Mouse (Mus musculus): Measurements from ENCODE around the gene Rsu1.

Rsu1 gene

GRCm38 (mm10) chr2:13094045-13094444 lies 177.2 kb downstream of the Rsu1 start:
- in situ Hi-C loops (cut with MboI; ENCODE audit: low pct_unique_long_range_greater_than_20kb in 1 of 2, low sequenced_read_pairs in 2 of 2, unreplicated experiment in 1 of 2) = no loop called here

- in situ Hi-C loops (cut with MboI; ENCODE audit: low pct_unique_long_range_greater_than_20kb in 1 of 2, low sequenced_read_pairs in 2 of 2, unreplicated experiment in 1 of 2) = no loop called here
Observed at GRCm38 (mm10) chr2:13093570-13093969, 177.6 kb downstream of the Rsu1 start.

GRCm38 (mm10) chr2:13091399-13092015 lies 179.7 kb downstream of the Rsu1 start:
- in situ Hi-C loops (cut with MboI; ENCODE audit: low pct_unique_long_range_greater_than_20kb in 1 of 2, low sequenced_read_pairs in 2 of 2, unreplicated experiment in 1 of 2) = no loop called here

- in situ Hi-C loops (cut with MboI; ENCODE audit: low pct_unique_long_range_greater_than_20kb in 1 of 2, low sequenced_read_pairs in 2 of 2, unreplicated experiment in 1 of 2) = no loop called here
Observed at GRCm38 (mm10) chr2:13090841-13091240, 180.4 kb downstream of the Rsu1 start.

GRCm38 (mm10) chr2:13089861-13090260 lies 181.4 kb downstream of the Rsu1 start:
- in situ Hi-C loops (cut with MboI; ENCODE audit: low pct_unique_long_range_greater_than_20kb in 1 of 2, low sequenced_read_pairs in 2 of 2, unreplicated experiment in 1 of 2) = no loop called here

- in situ Hi-C loops (cut with MboI; ENCODE audit: low pct_unique_long_range_greater_than_20kb in 1 of 2, low sequenced_read_pairs in 2 of 2, unreplicated experiment in 1 of 2) = no loop called here
Observed at GRCm38 (mm10) chr2:13088266-13088665, 182.9 kb downstream of the Rsu1 start.

- in situ Hi-C loops (cut with MboI; ENCODE audit: low pct_unique_long_range_greater_than_20kb in 1 of 2, low sequenced_read_pairs in 2 of 2, unreplicated experiment in 1 of 2) = no loop called here
Observed at GRCm38 (mm10) chr2:13087811-13088210, 183.4 kb downstream of the Rsu1 start.

- in situ Hi-C loops (cut with MboI; ENCODE audit: low pct_unique_long_range_greater_than_20kb in 1 of 2, low sequenced_read_pairs in 2 of 2, unreplicated experiment in 1 of 2) = no loop called here
Observed at GRCm38 (mm10) chr2:13084223-13084622, 187.0 kb downstream of the Rsu1 start.

- in situ Hi-C loops (cut with MboI; ENCODE audit: low pct_unique_long_range_greater_than_20kb in 1 of 2, low sequenced_read_pairs in 2 of 2, unreplicated experiment in 1 of 2) = no loop called here
Observed at GRCm38 (mm10) chr2:13080476-13080875, 190.7 kb downstream of the Rsu1 start.

- in situ Hi-C loops (cut with MboI; ENCODE audit: low pct_unique_long_range_greater_than_20kb in 1 of 2, low sequenced_read_pairs in 2 of 2, unreplicated experiment in 1 of 2) = no loop called here
Observed at GRCm38 (mm10) chr2:13072243-13072642, 199.0 kb downstream of the Rsu1 start.

- in situ Hi-C loops (cut with MboI; ENCODE audit: low pct_unique_long_range_greater_than_20kb in 1 of 2, low sequenced_read_pairs in 2 of 2, unreplicated experiment in 1 of 2) = no loop called here
Observed at GRCm38 (mm10) chr2:13060426-13061170, 210.6 kb downstream of the Rsu1 start.

- in situ Hi-C loops (cut with MboI; ENCODE audit: low pct_unique_long_range_greater_than_20kb in 1 of 2, low sequenced_read_pairs in 2 of 2, unreplicated experiment in 1 of 2) = no loop called here
Observed at GRCm38 (mm10) chr2:13048649-13049048, 222.6 kb downstream of the Rsu1 start.

GRCm38 (mm10) chr2:13044555-13044954 lies 226.7 kb downstream of the Rsu1 start:
- in situ Hi-C loops (cut with MboI; ENCODE audit: low pct_unique_long_range_greater_than_20kb in 1 of 2, low sequenced_read_pairs in 2 of 2, unreplicated experiment in 1 of 2) = no loop called here

- in situ Hi-C loops (cut with MboI; ENCODE audit: low pct_unique_long_range_greater_than_20kb in 1 of 2, low sequenced_read_pairs in 2 of 2, unreplicated experiment in 1 of 2) = no loop called here
Observed at GRCm38 (mm10) chr2:13039785-13040184, 231.4 kb downstream of the Rsu1 start.

- in situ Hi-C loops (cut with MboI; ENCODE audit: low pct_unique_long_range_greater_than_20kb in 1 of 2, low sequenced_read_pairs in 2 of 2, unreplicated experiment in 1 of 2) = no loop called here
Observed at GRCm38 (mm10) chr2:13038772-13039171, 232.4 kb downstream of the Rsu1 start.

Data from mouse embryonic stem cell (cell line).